Mouse (Mus musculus): ENCODE data around the gene Foxf1.

The Foxf1 gene

GRCm38 (mm10) chr8:121115136-121115535 lies 30.9 kb downstream of the Foxf1 start:
- DNase-seq, result no peak

- no peak for DNase-seq
These were observed 31.8 kb downstream of the Foxf1 start, which contains the start of gene Foxc2 for GRCm38 (mm10) chr8:121115948-121116347. Gene Foxc2, plus strand, starts transcription at chr8:121116171.

GRCm38 (mm10) chr8:121116591-121117185 lies 32.5 kb downstream of the Foxf1 start:
- DNase-seq, result no peak

- no peak for DNase-seq
These were observed 33.0 kb downstream of the Foxf1 start for GRCm38 (mm10) chr8:121117186-121117651.

- DNase-seq, result no peak
These were observed 33.7 kb downstream of the Foxf1 start for GRCm38 (mm10) chr8:121117906-121118305.

GRCm38 (mm10) chr8:121118634-121119420 lies 34.6 kb downstream of the Foxf1 start:
- DNase-seq, result no peak

GRCm38 (mm10) chr8:121119635-121120455 lies 35.7 kb downstream of the Foxf1 start:
- no peak for DNase-seq

- no peak for DNase-seq
These were observed 36.6 kb downstream of the Foxf1 start for GRCm38 (mm10) chr8:121120456-121121419.

GRCm38 (mm10) chr8:121121704-121122103 lies 37.5 kb downstream of the Foxf1 start:
- DNase-seq, result no peak

- no peak for DNase-seq
These were observed 38.2 kb downstream of the Foxf1 start for GRCm38 (mm10) chr8:121122368-121122767.

GRCm38 (mm10) chr8:121123113-121123512 lies 38.9 kb downstream of the Foxf1 start:
- no peak for DNase-seq

GRCm38 (mm10) chr8:121124547-121125239 lies 40.5 kb downstream of the Foxf1 start:
- no peak for DNase-seq

- DNase-seq, result no peak
These were observed 41.2 kb downstream of the Foxf1 start for GRCm38 (mm10) chr8:121125311-121125876.

- no peak for DNase-seq
These were observed 42.0 kb downstream of the Foxf1 start for GRCm38 (mm10) chr8:121126191-121126590.

GRCm38 (mm10) chr8:121126694-121127093 lies 42.5 kb downstream of the Foxf1 start:
- DNase-seq, result no peak

GRCm38 (mm10) chr8:121127291-121127701 lies 43.1 kb downstream of the Foxf1 start:
- DNase-seq, result no peak

GRCm38 (mm10) chr8:121127756-121128375 lies 43.7 kb downstream of the Foxf1 start, which contains the start of gene Foxl1:
Gene Foxl1, plus strand, starts transcription at chr8:121127940.
- DNase-seq, result no peak

- no peak for DNase-seq
These were observed 44.5 kb downstream of the Foxf1 start for GRCm38 (mm10) chr8:121128531-121129264.

GRCm38 (mm10) chr8:121129265-121129940 lies 45.2 kb downstream of the Foxf1 start:
- DNase-seq, result no peak
